Mouse (Mus musculus): ENCODE data around the gene Ajm1. TPM values are rescaled to one million over a fixed set of nuclear protein-coding genes. Genes with fewer than 3 reads are reported as not detected.

Ajm1 gene
- polyA plus RNA-seq, 1 experiment from 2014 or later = 11.4 TPM

GRCm38 (mm10) chr2:25574579-25575431 is 6.8 kb downstream of the Ajm1 start, which contains the start of the genes Mamdc4 and Phpt1:
Gene Mamdc4, minus strand, starts transcription at chr2:25574845.
Gene Phpt1, minus strand, starts transcription at chr2:25575224.
- ATAC-seq = peak; percentile 98
- under 1% methylated on average over 43 of the region's 45 CpGs for WGBS

GRCm38 (mm10) chr2:25574136-25574535 is 7.4 kb downstream of the Ajm1 start:
- H3K9ac ChIP-seq (ENCODE audit: low read depth, low read length) = peak overlapping the region; percentile 74
- WGBS = 14% methylated on average over 11 of the region's 11 CpGs
- H3K4me2 ChIP-seq (ENCODE audit: low read length) = peak overlapping the region; percentile 96
- peaks cover 17% of the 10 kb centered on the region; the same call in 1 of the 2 replicates for H3K36me3 ChIP-seq (ENCODE audit: control insufficient read depth, insufficient read depth, low read length)
- H3K4me3 ChIP-seq (ENCODE audit: low read depth, low read length) = peak overlapping the region; percentile 52
- H3K4me1 ChIP-seq (ENCODE audit: control insufficient read depth, insufficient read depth, low read length) = peaks cover 31% of the 10 kb centered on the region
- no peaks in the 10 kb centered on the region for H3K9me3 ChIP-seq (replicated peaks; ENCODE audit: control insufficient read depth, low read length, poor library complexity, severe bottlenecking)
- peak overlapping the region; percentile 93 for H3K27ac ChIP-seq (ENCODE audit: low read length)
- H3K27me3 ChIP-seq (ENCODE audit: control insufficient read depth, insufficient read depth, low read depth, low read length) = peaks cover 33% of the 10 kb centered on the region
- ATAC-seq = peak; percentile 1; the same call in 1 of the 2 replicates

More at GRCm38 (mm10) chr2:25574579-25575431, 6.8 kb downstream of the Ajm1 start, which contains the start of the genes Mamdc4 and Phpt1:
- peak within 1 kb of the TSS; percentile 52 for H3K4me3 ChIP-seq (ENCODE audit: low read depth, low read length)
- peak within 1 kb of the TSS; percentile 74 for H3K9ac ChIP-seq (ENCODE audit: low read depth, low read length)
- H3K27me3 ChIP-seq (ENCODE audit: control insufficient read depth, insufficient read depth, low read depth, low read length) = peaks cover 40% of the 10 kb centered on the region
- no peaks in the 10 kb centered on the region for H3K9me3 ChIP-seq (replicated peaks; ENCODE audit: control insufficient read depth, low read length, poor library complexity, severe bottlenecking)
- peak within 1 kb of the TSS; percentile 96 for H3K4me2 ChIP-seq (ENCODE audit: low read length)
- H3K36me3 ChIP-seq (ENCODE audit: control insufficient read depth, insufficient read depth, low read length) = peaks cover 17% of the 10 kb centered on the region; the same call in 1 of the 2 replicates
- H3K27ac ChIP-seq (ENCODE audit: low read length) = peak within 1 kb of the TSS; percentile 93
- H3K4me1 ChIP-seq (ENCODE audit: control insufficient read depth, insufficient read depth, low read length) = peaks cover 36% of the 10 kb centered on the region

GRCm38 (mm10) chr2:25573068-25573467 is 8.5 kb downstream of the Ajm1 start:
- Histone ChIP-seq H3K36me3 (ENCODE audit: control insufficient read depth, insufficient read depth, low read length) (peaks cover 10% of the 10 kb centered on the region; the same call in 1 of the 2 replicates), H3K9ac (ENCODE audit: low read depth, low read length) (no peak overlapping the region), H3K4me1 (ENCODE audit: control insufficient read depth, insufficient read depth, low read length) (peaks cover 30% of the 10 kb centered on the region), H3K27ac (ENCODE audit: low read length) (no peak overlapping the region), H3K4me3 (ENCODE audit: low read depth, low read length) (no peak overlapping the region), H3K27me3 (ENCODE audit: control insufficient read depth, insufficient read depth, low read depth, low read length) (peaks cover 22% of the 10 kb centered on the region), H3K4me2 (ENCODE audit: low read length) (no peak overlapping the region; the same call in 1 of the 2 replicates), H3K9me3 (replicated peaks; ENCODE audit: control insufficient read depth, low read length, poor library complexity, severe bottlenecking) (no peaks in the 10 kb centered on the region)
- WGBS = 97% methylated on average over 2 of the region's 2 CpGs
- no peak for ATAC-seq

- Histone ChIP-seq H3K4me1 (ENCODE audit: control insufficient read depth, insufficient read depth, low read length) (peaks cover 20% of the 10 kb centered on the region), H3K27me3 (ENCODE audit: control insufficient read depth, insufficient read depth, low read depth, low read length) (peaks cover 4% of the 10 kb centered on the region), H3K4me2 (ENCODE audit: low read length) (no peak overlapping the region), H3K9ac (ENCODE audit: low read depth, low read length) (no peak overlapping the region), H3K27ac (ENCODE audit: low read length) (no peak overlapping the region), H3K9me3 (replicated peaks; ENCODE audit: control insufficient read depth, low read length, poor library complexity, severe bottlenecking) (no peaks in the 10 kb centered on the region), H3K4me3 (ENCODE audit: low read depth, low read length) (no peak overlapping the region), H3K36me3 (ENCODE audit: control insufficient read depth, insufficient read depth, low read length) (no peaks in the 10 kb centered on the region; the same call in 1 of the 2 replicates)
- WGBS = 89% methylated on average over 4 of the region's 4 CpGs
- no peak for ATAC-seq
These were observed 10.3 kb downstream of the Ajm1 start for GRCm38 (mm10) chr2:25571221-25571620.

- H3K4me3 ChIP-seq (ENCODE audit: low read depth, low read length) = no peak overlapping the region
- no peak overlapping the region for H3K27ac ChIP-seq (ENCODE audit: low read length)
- H3K36me3 ChIP-seq (ENCODE audit: control insufficient read depth, insufficient read depth, low read length) = peaks cover 4% of the 10 kb centered on the region; the same call in 1 of the 2 replicates
- WGBS = 100% methylated on average over 3 of the region's 3 CpGs
- ATAC-seq = no peak
- peaks cover 11% of the 10 kb centered on the region for H3K4me1 ChIP-seq (ENCODE audit: control insufficient read depth, insufficient read depth, low read length)
- no peaks in the 10 kb centered on the region for H3K9me3 ChIP-seq (replicated peaks; ENCODE audit: control insufficient read depth, low read length, poor library complexity, severe bottlenecking)
- no peak overlapping the region for H3K4me2 ChIP-seq (ENCODE audit: low read length)
- H3K27me3 ChIP-seq (ENCODE audit: control insufficient read depth, insufficient read depth, low read depth, low read length) = no peaks in the 10 kb centered on the region
- no peak overlapping the region for H3K9ac ChIP-seq (ENCODE audit: low read depth, low read length)
These were observed 12.2 kb downstream of the Ajm1 start for GRCm38 (mm10) chr2:25569323-25569722.

- WGBS = 92% methylated on average over 6 of the region's 6 CpGs
- H3K27me3 ChIP-seq (ENCODE audit: control insufficient read depth, insufficient read depth, low read depth, low read length) = no peaks in the 10 kb centered on the region
- no peak overlapping the region for H3K4me3 ChIP-seq (ENCODE audit: low read depth, low read length)
- peaks cover 9% of the 10 kb centered on the region for H3K36me3 ChIP-seq (ENCODE audit: control insufficient read depth, insufficient read depth, low read length)
- H3K27ac ChIP-seq (ENCODE audit: low read length) = no peak overlapping the region
- no peak for ATAC-seq
- H3K9me3 ChIP-seq (replicated peaks; ENCODE audit: control insufficient read depth, low read length, poor library complexity, severe bottlenecking) = no peaks in the 10 kb centered on the region
- H3K4me2 ChIP-seq (ENCODE audit: low read length) = no peak overlapping the region
- H3K9ac ChIP-seq (ENCODE audit: low read depth, low read length) = no peak overlapping the region
- peaks cover 5% of the 10 kb centered on the region for H3K4me1 ChIP-seq (ENCODE audit: control insufficient read depth, insufficient read depth, low read length)
These were observed 13.0 kb downstream of the Ajm1 start for GRCm38 (mm10) chr2:25568473-25569019.

- WGBS = 78% methylated on average over 6 of the region's 6 CpGs
These were observed 15.0 kb downstream of the Ajm1 start for GRCm38 (mm10) chr2:25566558-25566957.

GRCm38 (mm10) chr2:25565741-25566140 is 15.8 kb downstream of the Ajm1 start:
- WGBS = 84% methylated on average over 8 of the region's 8 CpGs
- no peak for ATAC-seq
- no peak overlapping the region for H3K9ac ChIP-seq (ENCODE audit: low read depth, low read length)

More at GRCm38 (mm10) chr2:25566558-25566957, 15.0 kb downstream of the Ajm1 start:
- H3K9me3 ChIP-seq (replicated peaks; ENCODE audit: control insufficient read depth, low read length, poor library complexity, severe bottlenecking) = no peaks in the 10 kb centered on the region
- no peak overlapping the region for H3K4me3 ChIP-seq (ENCODE audit: low read depth, low read length)
- no peaks in the 10 kb centered on the region for H3K27me3 ChIP-seq (ENCODE audit: control insufficient read depth, insufficient read depth, low read depth, low read length)
- no peak overlapping the region for H3K27ac ChIP-seq (ENCODE audit: low read length)
- no peaks in the 10 kb centered on the region for H3K4me1 ChIP-seq (ENCODE audit: control insufficient read depth, insufficient read depth, low read length)
- peaks cover 24% of the 10 kb centered on the region for H3K36me3 ChIP-seq (ENCODE audit: control insufficient read depth, insufficient read depth, low read length)
- H3K9ac ChIP-seq (ENCODE audit: low read depth, low read length) = no peak overlapping the region
- no peak overlapping the region for H3K4me2 ChIP-seq (ENCODE audit: low read length)
- ATAC-seq = no peak

GRCm38 (mm10) chr2:25561946-25562345 is 19.6 kb downstream of the Ajm1 start:
- H3K36me3 ChIP-seq (ENCODE audit: control insufficient read depth, insufficient read depth, low read length) = peaks cover 37% of the 10 kb centered on the region
- H3K27me3 ChIP-seq (ENCODE audit: control insufficient read depth, insufficient read depth, low read depth, low read length) = no peaks in the 10 kb centered on the region
- H3K9me3 ChIP-seq (replicated peaks; ENCODE audit: control insufficient read depth, low read length, poor library complexity, severe bottlenecking) = no peaks in the 10 kb centered on the region
- no peak overlapping the region for H3K4me3 ChIP-seq (ENCODE audit: low read depth, low read length)
- no peak for ATAC-seq
- no peak overlapping the region for H3K9ac ChIP-seq (ENCODE audit: low read depth, low read length)
- WGBS = 87% methylated on average over 9 of the region's 9 CpGs
- H3K27ac ChIP-seq (ENCODE audit: low read length) = no peak overlapping the region
- H3K4me2 ChIP-seq (ENCODE audit: low read length) = no peak overlapping the region
- peaks cover 13% of the 10 kb centered on the region for H3K4me1 ChIP-seq (ENCODE audit: control insufficient read depth, insufficient read depth, low read length)

More at GRCm38 (mm10) chr2:25565741-25566140, 15.8 kb downstream of the Ajm1 start:
- H3K4me3 ChIP-seq (ENCODE audit: low read depth, low read length) = no peak overlapping the region
- no peak overlapping the region for H3K4me2 ChIP-seq (ENCODE audit: low read length)
- no peaks in the 10 kb centered on the region for H3K27me3 ChIP-seq (ENCODE audit: control insufficient read depth, insufficient read depth, low read depth, low read length)
- no peaks in the 10 kb centered on the region for H3K9me3 ChIP-seq (replicated peaks; ENCODE audit: control insufficient read depth, low read length, poor library complexity, severe bottlenecking)
- H3K4me1 ChIP-seq (ENCODE audit: control insufficient read depth, insufficient read depth, low read length) = no peaks in the 10 kb centered on the region
- no peak overlapping the region for H3K27ac ChIP-seq (ENCODE audit: low read length)
- H3K36me3 ChIP-seq (ENCODE audit: control insufficient read depth, insufficient read depth, low read length) = peaks cover 32% of the 10 kb centered on the region
